Mouse (Mus musculus) brain, embryonic 14.5 days (tissue): ENCODE results near the gene Bend6. TPM values are rescaled to one million over a fixed set of nuclear protein-coding genes. Genes with fewer than 3 reads are reported as not detected.

Source experiments
- DNase-seq: peaks from one replicate; pipeline ENCODE4 v3.0.0-alpha.2; 2011; ENCODE audit warnings: low read depth
- CTCF ChIP-seq: fragments of 200-500 bp; IDR thresholded peaks from 2 replicates; pipeline ENCODE4 v1.5.1; 2012; ENCODE audit warnings: inconsistent platforms, mild to moderate bottlenecking, moderate library complexity, borderline replicate concordance; ENCODE audit not compliant: insufficient read depth, insufficient read length; ENCODE audit errors: extremely low read depth
- POLR2A ChIP-seq: fragments of 200-500 bp; IDR thresholded peaks from 2 replicates; pipeline ENCODE4 v1.6.1; 2012; ENCODE audit warnings: mild to moderate bottlenecking, inconsistent platforms, borderline replicate concordance; ENCODE audit not compliant: poor library complexity, insufficient read depth, insufficient read length, severe bottlenecking; ENCODE audit errors: extremely low read depth
- polyA plus RNA-seq: library from polyadenylated mRNA; depleted of rRNA; stranded (reverse); fragments of >200 nt; gene quantifications from 2 replicates; pipeline ENCODE4 v1.2.3, GENCODE M21; 2012

Gene Bend6
- polyA plus RNA-seq, 1 experiment, result 25.5 TPM

GRCm38 (mm10) chr1:33906216-33906615 is 1.4 kb downstream of the Bend6 start:
- DNase-seq, result peak; percentile 6
- TF ChIP-seq CTCF (no peak), POLR2A (no peak)

DNA sequence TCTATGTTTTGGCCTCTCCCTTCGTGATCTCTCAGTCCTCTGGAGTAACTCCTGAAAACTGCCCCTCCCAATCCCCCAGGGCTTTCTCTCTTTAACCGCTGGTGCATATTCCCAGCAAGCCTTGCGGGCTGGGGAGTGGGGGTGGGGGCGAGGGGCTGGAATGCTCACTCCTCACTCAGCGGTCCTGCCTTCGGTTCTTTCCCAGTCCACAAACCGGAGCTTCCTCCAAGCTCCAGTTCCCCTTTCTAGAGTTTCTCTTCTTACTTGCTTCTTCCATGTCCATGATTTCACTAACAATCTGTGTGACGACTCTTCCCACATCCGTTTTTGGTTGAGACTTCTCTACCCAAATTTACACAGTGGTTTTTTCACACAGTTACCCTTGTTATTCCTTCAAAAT is 4.0 kb downstream of the Bend6 start:
- no peak for DNase-seq
- TF ChIP-seq CTCF (no peak), POLR2A (no peak)

- DNase-seq, result no peak
- TF ChIP-seq POLR2A (no peak), CTCF (no peak)
Measured at GRCm38 (mm10) chr1:33900175-33900574, 7.4 kb downstream of the Bend6 start.

DNA sequence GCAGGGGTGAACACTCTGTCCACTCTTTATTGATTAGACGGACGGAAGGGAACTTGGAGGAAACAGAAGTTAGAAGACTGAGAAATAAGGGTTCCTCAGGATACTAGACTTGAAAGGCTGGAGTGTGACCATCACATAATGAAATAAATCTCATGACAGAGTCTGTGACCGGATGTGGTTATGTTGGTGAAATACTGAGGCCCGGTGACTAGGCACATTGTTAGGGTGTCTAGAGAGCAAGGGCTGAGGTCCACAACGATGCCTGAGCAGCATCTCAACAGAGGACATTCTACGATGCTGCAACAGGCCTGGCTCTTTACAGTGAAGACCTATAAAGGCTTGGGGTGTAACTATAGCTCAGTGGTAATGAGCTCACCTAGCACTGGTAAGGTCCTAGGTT is 9.2 kb downstream of the Bend6 start:
- TF ChIP-seq CTCF (no peak), POLR2A (no peak)
- no peak for DNase-seq

DNA sequence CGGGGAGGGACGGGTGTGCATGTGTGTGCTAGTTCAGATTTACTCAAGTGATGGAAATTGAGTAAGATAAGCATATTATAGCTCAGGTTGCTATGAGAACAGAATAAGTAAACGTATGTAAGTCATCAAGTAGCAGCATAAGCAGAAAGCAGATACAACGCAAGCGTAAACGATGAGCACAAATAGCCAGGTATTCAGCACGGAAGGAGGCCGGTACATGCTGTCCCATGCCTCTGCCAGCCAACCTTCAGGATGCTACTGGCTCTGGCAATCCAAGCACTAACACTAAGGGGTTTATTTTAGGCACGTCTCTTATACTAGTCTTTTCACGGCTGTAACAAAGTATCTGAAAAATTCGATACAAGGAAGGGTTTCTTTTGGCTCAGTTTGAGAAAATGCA is 10.2 kb downstream of the Bend6 start:
- DNase-seq, result no peak
- TF ChIP-seq POLR2A (no peak), CTCF (no peak)

- TF ChIP-seq POLR2A, result no peak
- no peak for TF ChIP-seq CTCF
- no peak for DNase-seq
Measured at GRCm38 (mm10) chr1:33896666-33897065, 10.9 kb downstream of the Bend6 start.

DNA sequence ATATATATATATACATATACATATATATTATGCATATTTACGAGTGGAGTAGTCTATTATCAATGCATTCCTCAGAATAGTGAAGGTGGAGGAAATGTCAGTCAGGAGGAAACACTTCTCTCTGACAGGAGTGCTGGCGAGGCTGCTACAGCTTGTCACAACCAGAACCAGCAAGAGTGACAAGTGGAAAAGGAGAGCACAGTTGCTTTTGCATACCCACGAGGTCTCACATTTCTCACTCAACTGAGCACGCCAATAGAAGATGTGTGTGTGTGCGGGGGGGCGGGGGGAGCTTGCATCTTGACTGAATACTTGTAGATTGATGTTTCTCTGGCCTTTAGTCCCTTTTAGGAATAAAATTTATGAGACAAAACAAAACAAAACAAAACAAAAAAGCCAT is 11.5 kb downstream of the Bend6 start:
- peak; percentile 69 for DNase-seq
- TF ChIP-seq POLR2A (no peak), CTCF (no peak)

GRCm38 (mm10) chr1:33892784-33893183 is 14.8 kb downstream of the Bend6 start:
- DNase-seq, result peak; percentile 67
- no peak for TF ChIP-seq POLR2A
- peak; percentile 61; the same call in 1 of the 2 replicates for TF ChIP-seq CTCF

DNA sequence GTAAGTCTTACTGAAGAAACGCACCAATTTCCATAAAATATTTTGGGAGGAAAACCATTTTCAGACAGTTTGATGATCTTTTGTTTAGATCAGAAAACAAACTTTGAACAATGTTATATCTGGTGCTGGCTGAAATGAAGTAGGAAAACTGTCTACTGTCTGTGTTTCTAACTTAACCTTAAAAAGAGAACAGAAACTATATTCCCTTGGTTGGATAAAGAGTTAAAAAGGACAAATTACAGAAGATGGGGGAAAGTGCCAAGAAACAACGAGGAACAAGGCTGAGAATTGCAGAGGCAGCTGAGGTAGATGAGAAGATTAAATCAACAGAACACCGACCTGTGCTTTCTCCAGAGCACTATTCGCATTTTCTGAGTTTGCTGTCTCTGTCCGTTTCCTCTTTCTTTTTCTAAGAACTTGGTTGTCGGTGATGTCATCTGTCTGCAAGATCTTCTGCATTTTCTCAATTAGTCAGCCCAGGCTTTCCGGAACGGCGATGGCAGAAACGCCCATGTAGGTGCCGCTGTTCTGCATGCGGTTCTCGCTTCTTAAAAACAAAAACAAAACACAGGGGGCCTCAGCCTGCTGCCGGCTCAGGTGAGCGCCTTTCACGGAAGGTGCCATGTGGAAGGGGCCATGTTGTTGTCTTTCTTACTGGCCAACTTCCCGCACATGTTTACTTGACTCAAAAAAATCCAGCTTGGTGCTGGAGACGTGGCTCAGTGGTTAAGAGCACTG is 24.3 kb downstream of the Bend6 start:
- DNase-seq, result peak; percentile 45
- TF ChIP-seq CTCF (no peak; the same call in 1 of the 2 replicates), POLR2A (no peak)

DNA sequence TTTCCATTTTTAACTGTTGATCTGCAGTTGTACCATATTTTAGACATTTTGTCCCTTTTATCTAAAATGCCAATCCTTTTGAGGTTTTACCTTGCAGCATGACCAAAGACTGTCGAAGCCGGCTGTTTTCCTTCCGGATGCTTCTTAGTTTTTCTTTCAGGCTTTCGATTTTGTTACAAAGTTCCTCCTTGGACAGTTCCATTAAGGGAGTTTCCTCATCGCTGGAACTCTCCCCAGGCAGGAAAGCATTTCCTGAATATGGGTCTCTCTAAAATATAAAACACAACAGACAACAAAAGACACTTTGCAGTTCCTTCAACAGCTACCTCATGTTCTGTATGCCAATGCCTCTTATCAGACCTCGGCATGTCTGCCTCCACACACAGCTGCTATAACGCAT is 29.4 kb downstream of the Bend6 start:
- TF ChIP-seq POLR2A (no peak), CTCF (no peak)
- no peak for DNase-seq

DNA sequence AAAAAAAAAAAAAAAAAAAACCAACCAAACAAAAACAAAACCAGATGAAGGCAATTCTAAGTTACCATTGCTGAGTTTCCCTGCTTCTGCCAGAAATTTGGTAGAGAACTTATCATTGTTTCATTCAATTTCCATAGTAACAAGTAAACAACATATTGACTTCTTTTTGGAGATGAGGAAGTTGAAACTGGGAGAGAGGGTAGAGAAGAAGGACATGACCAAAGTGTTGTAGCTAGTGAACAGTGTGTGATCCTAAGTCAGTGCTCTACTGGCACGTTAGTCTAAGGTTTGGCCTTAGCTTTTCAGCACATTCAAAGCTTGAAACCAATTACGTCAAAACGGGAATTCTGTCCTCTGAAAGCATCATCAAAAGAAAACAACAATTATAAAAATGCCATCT is 31.2 kb downstream of the Bend6 start:
- DNase-seq, result no peak
- TF ChIP-seq CTCF, result no peak
- no peak for TF ChIP-seq POLR2A

DNA sequence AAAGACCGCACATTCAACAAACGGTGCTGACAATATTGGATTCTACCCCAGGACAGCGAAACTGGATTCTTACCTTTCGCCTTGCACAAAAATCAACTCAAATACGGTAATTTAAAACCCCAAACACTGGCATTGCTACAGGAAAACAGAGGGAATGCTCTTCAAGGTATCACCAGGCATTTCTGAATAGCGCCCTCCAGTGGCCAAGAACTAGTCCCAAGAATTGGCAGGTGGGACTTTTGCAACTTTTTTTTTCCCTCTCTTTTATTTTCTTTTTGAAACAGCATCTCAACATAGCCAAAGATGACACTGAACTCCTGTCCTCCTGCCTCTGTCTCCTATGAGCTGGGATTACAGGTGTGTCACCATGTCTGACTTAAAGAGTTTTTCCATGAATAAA is 31.9 kb downstream of the Bend6 start:
- DNase-seq, result no peak
- TF ChIP-seq CTCF (peak; percentile 40; the same call in 1 of the 2 replicates), POLR2A (no peak)

- TF ChIP-seq CTCF, result no peak
- TF ChIP-seq POLR2A, result no peak
- peak; percentile 65 for DNase-seq
Measured at GRCm38 (mm10) chr1:33873561-33873960, 34.1 kb downstream of the Bend6 start.

DNA sequence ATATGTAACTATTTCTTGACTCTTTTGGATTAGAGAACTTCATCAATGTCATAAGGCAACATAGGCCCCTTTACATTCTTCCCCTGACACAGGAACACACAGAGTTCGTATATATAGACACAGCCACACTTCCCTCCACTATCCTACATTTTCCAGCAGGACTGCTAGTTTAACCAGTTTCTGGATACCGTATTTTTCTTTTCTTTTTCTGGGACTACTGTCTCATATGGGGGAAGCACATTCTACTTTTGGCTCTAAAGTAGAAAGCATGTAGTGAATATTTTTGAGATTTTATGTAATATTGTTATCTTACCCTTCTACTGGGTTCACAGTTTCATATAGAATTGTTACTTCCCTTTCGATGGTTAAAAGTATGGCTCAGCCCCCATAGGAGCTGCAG is 38.2 kb downstream of the Bend6 start:
- DNase-seq, result no peak
- TF ChIP-seq POLR2A (no peak), CTCF (no peak)
